Mouse (Mus musculus): Measurements from ENCODE around the gene Kdelr3. TPM values are rescaled to one million over a fixed set of nuclear protein-coding genes. Genes with fewer than 3 reads are reported as not detected.

Kdelr3 gene
- polyA plus RNA-seq, 2 experiments = 143 to 158 TPM

- Histone ChIP-seq H3K4me2 (replicated peaks; ENCODE audit: low read depth, low read length, severe bottlenecking) (peak overlapping the region; percentile 100), H3K4me3 (replicated peaks; ENCODE audit: low read length) (peak overlapping the region; percentile 49), H3K36me3 (ENCODE audit: control insufficient read depth, insufficient read depth, low read length) (no peaks in the 10 kb centered on the region), H3K9me3 (ENCODE audit: control insufficient read depth, low read length) (no peaks in the 10 kb centered on the region), H3K9ac (ENCODE audit: low read depth, low read length, severe bottlenecking) (peak overlapping the region; percentile 61), H3K27ac (replicated peaks; ENCODE audit: low read depth, low read length) (no peak overlapping the region), H3K4me1 (ENCODE audit: control insufficient read depth, insufficient read depth, low read length) (peaks cover 9% of the 10 kb centered on the region), H3K27me3 (ENCODE audit: control insufficient read depth, insufficient read depth, low read length) (peaks cover 77% of the 10 kb centered on the region)
- WGBS = under 1% methylated on average over 35 of the region's 71 CpGs
- DNase-seq (ENCODE audit: low spot score) (peak; percentile 54), ATAC-seq (ENCODE audit: low FRiP score, low read depth) (peak; percentile 41; the same call in 1 of the 2 replicates)
- no peak for TF ChIP-seq POLR2A (IDR thresholded peaks at IDR 0.05; ENCODE audit: borderline replicate concordance, extremely low read depth, insufficient read depth, insufficient read length)
Measured at GRCm38 (mm10) chr15:79505616-79506283, 10.5 kb upstream of the Kdelr3 start.

GRCm38 (mm10) chr15:79506460-79506859 lies 9.8 kb upstream of the Kdelr3 start:
- TF ChIP-seq POLR2A (IDR thresholded peaks at IDR 0.05; ENCODE audit: borderline replicate concordance, extremely low read depth, insufficient read depth, insufficient read length) = no peak
- Histone ChIP-seq H3K36me3 (ENCODE audit: control insufficient read depth, insufficient read depth, low read length) (no peaks in the 10 kb centered on the region), H3K9me3 (ENCODE audit: control insufficient read depth, low read length) (no peaks in the 10 kb centered on the region), H3K4me1 (ENCODE audit: control insufficient read depth, insufficient read depth, low read length) (peaks cover 9% of the 10 kb centered on the region), H3K9ac (ENCODE audit: low read depth, low read length, severe bottlenecking) (no peak overlapping the region), H3K4me3 (replicated peaks; ENCODE audit: low read length) (peak overlapping the region; percentile 49; the same call in 1 of the 2 replicates), H3K27ac (replicated peaks; ENCODE audit: low read depth, low read length) (no peak overlapping the region), H3K4me2 (replicated peaks; ENCODE audit: low read depth, low read length, severe bottlenecking) (no peak overlapping the region; the same call in 1 of the 2 replicates), H3K27me3 (ENCODE audit: control insufficient read depth, insufficient read depth, low read length) (peaks cover 84% of the 10 kb centered on the region)
- ATAC-seq (ENCODE audit: low FRiP score, low read depth) (no peak), DNase-seq (ENCODE audit: low spot score) (no peak)
- WGBS = 37% methylated on average over 7 of the region's 7 CpGs

GRCm38 (mm10) chr15:79507055-79507828 lies 9.0 kb upstream of the Kdelr3 start:
- no peak for ATAC-seq (ENCODE audit: low FRiP score, low read depth)
- peaks cover 14% of the 10 kb centered on the region for H3K4me1 ChIP-seq (ENCODE audit: control insufficient read depth, insufficient read depth, low read length)
- no peak for DNase-seq (ENCODE audit: low spot score)

GRCm38 (mm10) chr15:79509998-79510397 lies 6.2 kb upstream of the Kdelr3 start:
- DNase-seq (ENCODE audit: low spot score) (no peak), ATAC-seq (ENCODE audit: low FRiP score, low read depth) (no peak)
- Histone ChIP-seq H3K4me3 (replicated peaks; ENCODE audit: low read length) (no peak overlapping the region), H3K27me3 (ENCODE audit: control insufficient read depth, insufficient read depth, low read length) (peaks cover 62% of the 10 kb centered on the region), H3K4me1 (ENCODE audit: control insufficient read depth, insufficient read depth, low read length) (peaks cover 22% of the 10 kb centered on the region), H3K9ac (ENCODE audit: low read depth, low read length, severe bottlenecking) (no peak overlapping the region), H3K36me3 (ENCODE audit: control insufficient read depth, insufficient read depth, low read length) (no peaks in the 10 kb centered on the region), H3K9me3 (ENCODE audit: control insufficient read depth, low read length) (no peaks in the 10 kb centered on the region), H3K27ac (replicated peaks; ENCODE audit: low read depth, low read length) (no peak overlapping the region), H3K4me2 (replicated peaks; ENCODE audit: low read depth, low read length, severe bottlenecking) (no peak overlapping the region)
- WGBS = 21% methylated on average over 6 of the region's 6 CpGs
- no peak for TF ChIP-seq POLR2A (IDR thresholded peaks at IDR 0.05; ENCODE audit: borderline replicate concordance, extremely low read depth, insufficient read depth, insufficient read length)

More at GRCm38 (mm10) chr15:79507055-79507828, 9.0 kb upstream of the Kdelr3 start:
- TF ChIP-seq POLR2A (IDR thresholded peaks at IDR 0.05; ENCODE audit: borderline replicate concordance, extremely low read depth, insufficient read depth, insufficient read length) = no peak
- Histone ChIP-seq H3K9ac (ENCODE audit: low read depth, low read length, severe bottlenecking) (no peak overlapping the region), H3K4me3 (replicated peaks; ENCODE audit: low read length) (no peak overlapping the region), H3K27me3 (ENCODE audit: control insufficient read depth, insufficient read depth, low read length) (peaks cover 80% of the 10 kb centered on the region), H3K9me3 (ENCODE audit: control insufficient read depth, low read length) (no peaks in the 10 kb centered on the region), H3K27ac (replicated peaks; ENCODE audit: low read depth, low read length) (no peak overlapping the region), H3K4me2 (replicated peaks; ENCODE audit: low read depth, low read length, severe bottlenecking) (no peak overlapping the region), H3K36me3 (ENCODE audit: control insufficient read depth, insufficient read depth, low read length) (no peaks in the 10 kb centered on the region)
- 41% methylated on average over 31 of the region's 31 CpGs for WGBS

GRCm38 (mm10) chr15:79510425-79510824 lies 5.8 kb upstream of the Kdelr3 start:
- no peak for ATAC-seq (ENCODE audit: low FRiP score, low read depth)
- no peak for TF ChIP-seq POLR2A (IDR thresholded peaks at IDR 0.05; ENCODE audit: borderline replicate concordance, extremely low read depth, insufficient read depth, insufficient read length)
- WGBS = 80% methylated on average over 7 of the region's 7 CpGs

More at GRCm38 (mm10) chr15:79510425-79510824, 5.8 kb upstream of the Kdelr3 start:
- H3K36me3 ChIP-seq (ENCODE audit: control insufficient read depth, insufficient read depth, low read length) = no peaks in the 10 kb centered on the region
- H3K9me3 ChIP-seq (ENCODE audit: control insufficient read depth, low read length) = no peaks in the 10 kb centered on the region
- H3K4me3 ChIP-seq (replicated peaks; ENCODE audit: low read length) = no peak overlapping the region
- no peak for DNase-seq (ENCODE audit: low spot score)
- no peak overlapping the region for H3K27ac ChIP-seq (replicated peaks; ENCODE audit: low read depth, low read length)
- H3K9ac ChIP-seq (ENCODE audit: low read depth, low read length, severe bottlenecking) = no peak overlapping the region
- H3K27me3 ChIP-seq (ENCODE audit: control insufficient read depth, insufficient read depth, low read length) = peaks cover 57% of the 10 kb centered on the region
- no peak overlapping the region for H3K4me2 ChIP-seq (replicated peaks; ENCODE audit: low read depth, low read length, severe bottlenecking)
- H3K4me1 ChIP-seq (ENCODE audit: control insufficient read depth, insufficient read depth, low read length) = peaks cover 18% of the 10 kb centered on the region
